Mouse (Mus musculus) limb, embryonic 14.5 days (tissue): ENCODE measurements at regions not wholly inside any gene's neighbourhood (a gene's known extent, or its start where the extent isn't known, plus 50 kb on each side); places are given as distances from the start of the nearest gene placed in this dataset.

Experiments
- ATAC-seq: fragments of 200-750 bp; cut with Nextera tagmentation; 2 replicates; pipeline ENCODE4 v1.8.0; 2017; ENCODE audit warnings: low read depth, moderate number of reproducible peaks, moderate TSS enrichment; ENCODE audit not compliant: low FRiP score
- DNase-seq: peaks from one replicate; pipeline ENCODE4 v3.0.0-alpha.2; 2015; ENCODE audit warnings: low spot score
- H3K27ac ChIP-seq: fragments of 300-500 bp; sonication (generic); replicated peaks from 2 replicates; pipeline ENCODE4 v1.5.1; 2014; ENCODE audit warnings: low read depth, mild to moderate bottlenecking, low read length, moderate library complexity, mixed read lengths
- H3K27me3 ChIP-seq: fragments of 300-500 bp; sonication (generic); 2 replicates; pipeline ENCODE4 v1.6.1; 2014; ENCODE audit warnings: low read length, mixed read lengths; ENCODE audit not compliant: control insufficient read depth, insufficient read depth
- H3K36me3 ChIP-seq: fragments of 300-500 bp; sonication (generic); 2 replicates; pipeline ENCODE4 v1.6.1; 2014; ENCODE audit warnings: mild to moderate bottlenecking, low read length, moderate library complexity, mixed read lengths; ENCODE audit not compliant: control insufficient read depth, insufficient read depth
- H3K4me1 ChIP-seq: fragments of 300-500 bp; sonication (generic); 2 replicates; pipeline ENCODE4 v1.6.1; 2014; ENCODE audit warnings: antibody characterized with exemption, low read length, mixed read lengths; ENCODE audit not compliant: control insufficient read depth, insufficient read depth
- H3K4me2 ChIP-seq: fragments of 300-500 bp; sonication (generic); replicated peaks from 2 replicates; pipeline ENCODE4 v1.6.1; 2014; ENCODE audit warnings: low read depth, mild to moderate bottlenecking, low read length, moderate library complexity; ENCODE audit not compliant: severe bottlenecking
- H3K4me3 ChIP-seq: fragments of 300-500 bp; sonication (generic); replicated peaks from 2 replicates; pipeline ENCODE4 v1.5.1; 2014; ENCODE audit warnings: low read length
- H3K9ac ChIP-seq: fragments of 300-500 bp; sonication (generic); 2 replicates; pipeline ENCODE4 v1.6.1; 2014; ENCODE audit warnings: mild to moderate bottlenecking, low read depth, low read length, moderate library complexity; ENCODE audit not compliant: severe bottlenecking
- H3K9me3 ChIP-seq: fragments of 300-500 bp; sonication (generic); 2 replicates; pipeline ENCODE4 v1.6.1; 2016; ENCODE audit warnings: low read length; ENCODE audit not compliant: control insufficient read depth
- POLR2A ChIP-seq: fragments of 200-500 bp; IDR thresholded peaks from 2 replicates; pipeline ENCODE4 v1.8.0; 2012; ENCODE audit warnings: inconsistent platforms, mild to moderate bottlenecking, moderate library complexity, borderline replicate concordance; ENCODE audit not compliant: insufficient read depth, insufficient read length; ENCODE audit errors: extremely low read depth
- WGBS: fragments of 180-500 bp; shearing (Covaris S2); extraction: QIAGEN DNeasy Blood & Tissue Kit; methylation state at CpG from one replicate; pipeline ENCODE4 v1.1.7; 2014; 5-methylcytosine and 5-hydroxymethylcytosine counted together

DNA sequence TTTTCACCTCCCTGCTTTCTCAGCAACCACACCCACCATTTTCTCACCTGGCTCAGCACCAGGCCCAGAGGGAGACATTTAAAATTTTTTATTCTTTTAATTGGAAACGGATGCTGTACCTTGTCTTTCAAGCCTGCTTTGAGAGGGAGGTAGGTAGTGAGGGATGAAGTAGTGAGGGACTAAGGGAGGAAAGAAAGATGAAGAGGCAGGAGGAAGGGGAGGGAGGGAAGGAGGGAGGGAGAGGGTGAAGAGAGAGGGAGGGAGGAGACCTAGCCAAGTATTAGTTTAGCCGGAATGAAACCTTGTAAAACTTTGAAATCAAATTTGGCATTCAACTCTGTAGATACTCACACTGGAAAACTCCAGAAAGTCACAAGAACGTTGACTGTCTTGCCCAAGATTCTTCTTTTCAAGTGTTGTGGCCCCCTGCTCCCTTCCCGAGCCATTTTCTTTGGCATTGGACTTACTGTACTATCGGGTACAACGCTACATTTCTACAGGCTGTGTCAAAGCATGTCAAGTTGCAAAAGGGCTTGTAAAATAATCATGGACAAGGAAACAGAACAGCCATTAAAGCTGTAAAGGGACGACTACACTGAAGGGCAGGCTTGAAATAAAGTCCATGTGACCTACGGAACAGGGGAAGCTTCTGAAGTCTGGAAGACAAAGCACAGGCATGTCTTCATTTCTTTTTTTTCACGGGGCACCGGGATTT lies 320.9 kb upstream of the Mpdz start:
- H3K9me3 ChIP-seq = no peaks in the 10 kb centered on the region
- H3K27ac ChIP-seq = peak overlapping the region; percentile 90
- H3K27me3 ChIP-seq = no peaks in the 10 kb centered on the region
- peak; percentile 52 for DNase-seq
- 10% methylated on average over 10 of the region's 10 CpGs for WGBS
- H3K36me3 ChIP-seq = no peaks in the 10 kb centered on the region
- H3K4me1 ChIP-seq = peaks cover 27% of the 10 kb centered on the region
- no peak for TF ChIP-seq POLR2A
- ATAC-seq = peak; percentile 53
- H3K9ac ChIP-seq = no peak overlapping the region
- H3K4me3 ChIP-seq = no peak overlapping the region
- peak overlapping the region; percentile 16; the same call in 1 of the 2 replicates for H3K4me2 ChIP-seq

GRCm38 (mm10) chr4:81762592-81763229 lies 320.1 kb upstream of the Mpdz start:
- H3K9ac ChIP-seq = peak overlapping the region; percentile 1; the same call in 1 of the 2 replicates
- ATAC-seq = no peak

GRCm38 (mm10) chr4:81757905-81758304 lies 315.3 kb upstream of the Mpdz start:
- H3K27me3 ChIP-seq = no peaks in the 10 kb centered on the region
- H3K9ac ChIP-seq = no peak overlapping the region
- no peak for TF ChIP-seq POLR2A
- H3K27ac ChIP-seq = 0 out of 2 replicates have a peak overlapping the region, but pooled peaks have one; percentile 26
- H3K36me3 ChIP-seq = no peaks in the 10 kb centered on the region
- no peak overlapping the region for H3K4me2 ChIP-seq
- WGBS = 0% methylated on average over 1 of the region's 1 CpGs
- peak; percentile 13 for DNase-seq
- no peak overlapping the region for H3K4me3 ChIP-seq
- no peaks in the 10 kb centered on the region for H3K9me3 ChIP-seq
- no peak for ATAC-seq
- peaks cover 13% of the 10 kb centered on the region for H3K4me1 ChIP-seq

More at GRCm38 (mm10) chr4:81762592-81763229, 320.1 kb upstream of the Mpdz start:
- no peaks in the 10 kb centered on the region for H3K36me3 ChIP-seq
- 16% methylated on average over 11 of the region's 11 CpGs for WGBS
- DNase-seq = peak; percentile 7
- peaks cover 31% of the 10 kb centered on the region for H3K4me1 ChIP-seq
- H3K9me3 ChIP-seq = no peaks in the 10 kb centered on the region
- no peak overlapping the region for H3K4me3 ChIP-seq
- no peak for TF ChIP-seq POLR2A
- peak overlapping the region; percentile 90 for H3K27ac ChIP-seq
- H3K4me2 ChIP-seq = peak overlapping the region; percentile 13; the same call in 1 of the 2 replicates
- no peaks in the 10 kb centered on the region for H3K27me3 ChIP-seq

DNA sequence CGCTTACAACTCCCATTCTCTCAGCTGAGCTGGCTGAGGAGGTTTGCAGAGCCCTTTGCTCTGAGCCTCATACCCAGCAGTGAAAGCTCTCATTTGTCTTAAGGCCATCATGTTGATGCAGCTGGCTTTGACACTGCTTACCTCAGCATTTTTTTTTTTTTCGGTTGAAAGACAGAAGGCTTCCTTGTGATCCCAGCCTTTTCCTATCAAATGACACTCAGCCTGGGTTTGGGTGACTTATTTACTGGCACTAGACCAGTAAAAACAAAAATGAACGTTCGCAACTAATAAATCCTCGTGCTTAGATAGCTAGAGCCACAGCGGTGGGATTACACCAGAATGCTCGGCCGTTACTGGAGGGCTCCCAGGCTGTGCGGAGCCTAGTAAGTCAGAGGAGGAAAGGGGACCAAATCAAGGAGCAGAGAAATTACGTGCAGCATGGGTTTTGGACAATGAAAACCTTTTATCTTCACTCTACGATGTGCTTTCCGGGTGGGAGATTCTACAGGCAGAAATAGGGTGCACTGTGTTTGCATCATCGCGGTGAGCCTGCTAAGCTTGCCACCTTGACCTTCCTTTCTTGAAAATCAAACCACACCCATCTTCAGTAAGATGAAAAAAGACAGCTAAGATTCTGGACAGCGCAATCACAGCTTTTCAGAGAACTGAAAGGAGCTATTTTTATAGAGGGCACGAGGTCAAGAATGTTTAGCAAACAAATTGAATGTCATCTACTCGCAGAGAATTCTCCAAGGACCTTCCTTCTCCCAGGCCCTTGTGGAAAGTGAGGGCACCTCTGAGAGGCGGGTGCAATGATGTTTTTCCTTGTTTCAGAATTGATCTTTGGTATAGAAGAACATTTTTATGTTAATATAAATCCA lies 302.3 kb upstream of the Mpdz start:
- H3K4me2 ChIP-seq = no peak overlapping the region
- H3K36me3 ChIP-seq = no peaks in the 10 kb centered on the region
- peak overlapping the region; percentile 59 for H3K27ac ChIP-seq
- TF ChIP-seq POLR2A = no peak
- ATAC-seq (peak; percentile 74), DNase-seq (peak; percentile 68)
- 34% methylated on average over 18 of the region's 18 CpGs for WGBS
- no peaks in the 10 kb centered on the region for H3K27me3 ChIP-seq
- peaks cover 18% of the 10 kb centered on the region for H3K4me1 ChIP-seq
- H3K9me3 ChIP-seq = no peaks in the 10 kb centered on the region
- H3K4me3 ChIP-seq = no peak overlapping the region
- no peak overlapping the region for H3K9ac ChIP-seq
